Mouse (Mus musculus): ENCODE data around the gene Gpr142.

- TF ChIP-seq HCFC1 (IDR thresholded peaks at IDR 0.05; ENCODE audit: borderline replicate concordance, insufficient read depth, low read length) = no peak
- no peak for TF ChIP-seq MAFK (IDR thresholded peaks at IDR 0.05; ENCODE audit: insufficient read depth, low read depth, low read length)
- no peak for TF ChIP-seq ZNF384 (IDR thresholded peaks at IDR 0.05; ENCODE audit: low read depth, low read length)
- no peak for TF ChIP-seq CHD2 (IDR thresholded peaks at IDR 0.05; ENCODE audit: low read depth, low read length)
These were observed 8.6 kb upstream of the Gpr142 start for GRCm38 (mm10) chr11:114790171-114790570.

All from ES-E14 (cell line).